Mouse (Mus musculus): ENCODE data around the gene Asap2. TPM values are rescaled to one million over a fixed set of nuclear protein-coding genes. Genes with fewer than 3 reads are reported as not detected.
A peak's percentile ranks its signal among the peaks of the same experiment; 100 is the strongest.
"Not testable (repeated sequence)": the region's sequence is repeated elsewhere in the genome, so short reads cannot be mapped to it uniquely, and the experiment has no call there.

Asap2 gene
- polyA plus RNA-seq (2016; fragmentation: Nextera tagmentation; extraction: Ambion mirVana) = 13.3 and 13.5 TPM in 2 replicates

DNA sequence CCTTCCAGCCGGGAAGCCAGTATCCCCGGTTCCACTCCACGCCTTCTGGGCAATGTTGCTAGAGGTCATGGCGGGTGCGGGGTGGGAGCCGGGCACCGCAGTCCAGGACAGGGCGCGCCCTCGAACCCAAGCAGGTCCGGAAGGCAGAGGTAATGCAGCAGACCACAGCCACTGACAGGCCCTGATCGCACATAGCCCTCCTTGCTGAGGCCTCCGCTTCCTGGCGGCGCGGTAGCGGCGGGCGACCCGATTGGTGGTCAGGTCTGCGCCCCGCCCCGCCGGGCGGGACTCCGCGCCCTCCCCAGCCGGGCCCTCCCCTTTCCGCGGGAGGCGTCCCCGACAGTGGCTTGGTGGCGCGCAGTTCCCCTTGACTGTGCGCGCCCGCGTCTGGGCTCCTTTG is at the start of gene Asap2:
TSS of gene Asap2 (plus strand) at position 328 of the 400 bp plus-strand sequence.
- not testable (repeated sequence) for H3K27me3 ChIP-seq (ENCODE audit: poor library complexity, severe bottlenecking); H3K4me1 ChIP-seq; H3K9me3 ChIP-seq; H3K36me3 ChIP-seq (replicated peaks)
- peak; percentile 14 for DNase-seq (ENCODE audit: extremely low spot score, low spot score)
- Histone ChIP-seq H3K4me3 (peak within 1 kb of the TSS; percentile 64), H3K27ac (peak within 1 kb of the TSS; percentile 85)
- WGBS = 1% methylated on average over 20 of the region's 38 CpGs

DNA sequence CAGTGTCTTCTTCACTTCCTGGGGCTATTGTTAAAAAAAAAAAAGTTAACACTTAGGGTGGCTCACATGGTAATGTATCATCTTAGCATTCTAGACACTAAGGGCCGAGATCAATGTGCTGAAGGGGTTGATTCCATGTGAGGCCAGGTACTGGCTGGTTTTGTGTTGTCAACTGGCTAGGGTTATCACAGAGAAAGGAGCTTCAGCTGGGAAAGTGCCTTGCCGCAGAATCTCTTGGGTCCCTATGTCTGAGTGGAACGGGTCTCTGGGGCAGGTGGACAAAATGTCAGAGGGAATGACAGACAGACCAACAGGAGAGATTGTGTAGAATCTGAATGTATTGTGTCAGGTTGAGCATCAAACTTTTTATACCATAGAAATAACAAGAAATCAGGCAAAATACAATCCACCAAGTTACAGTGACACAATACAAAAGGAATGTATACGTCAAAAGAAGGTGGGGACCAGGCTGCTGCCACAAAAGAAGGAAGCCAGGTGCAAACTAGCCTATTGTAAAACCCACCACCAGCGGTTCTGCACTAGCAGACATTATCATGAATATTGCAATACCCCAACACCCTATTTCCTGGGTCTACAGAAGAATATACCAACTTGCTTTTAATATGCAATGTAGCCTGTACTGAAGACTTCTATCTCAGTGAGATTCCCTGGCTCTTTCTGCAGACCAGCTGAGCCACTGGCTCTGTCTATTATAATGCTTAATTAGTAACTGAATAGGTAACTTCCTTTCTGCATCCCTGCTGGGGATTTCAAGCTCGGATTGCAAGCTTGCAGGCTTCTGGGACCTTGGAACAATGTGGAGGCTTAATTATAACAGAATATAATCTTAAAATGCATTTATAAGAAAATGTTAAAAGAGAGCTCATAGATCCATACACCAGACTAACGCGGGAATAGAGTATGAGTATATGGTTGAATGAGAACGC is 42.9 kb upstream of the Asap2 start:
- H3K4me3 ChIP-seq; H3K36me3 ChIP-seq (replicated peaks); H3K9me3 ChIP-seq; DNase-seq (ENCODE audit: extremely low spot score, low spot score); H3K27ac ChIP-seq; H3K4me1 ChIP-seq; H3K27me3 ChIP-seq (ENCODE audit: poor library complexity, severe bottlenecking): not testable (repeated sequence)
- WGBS = 72% methylated on average over 9 of the region's 9 CpGs

DNA sequence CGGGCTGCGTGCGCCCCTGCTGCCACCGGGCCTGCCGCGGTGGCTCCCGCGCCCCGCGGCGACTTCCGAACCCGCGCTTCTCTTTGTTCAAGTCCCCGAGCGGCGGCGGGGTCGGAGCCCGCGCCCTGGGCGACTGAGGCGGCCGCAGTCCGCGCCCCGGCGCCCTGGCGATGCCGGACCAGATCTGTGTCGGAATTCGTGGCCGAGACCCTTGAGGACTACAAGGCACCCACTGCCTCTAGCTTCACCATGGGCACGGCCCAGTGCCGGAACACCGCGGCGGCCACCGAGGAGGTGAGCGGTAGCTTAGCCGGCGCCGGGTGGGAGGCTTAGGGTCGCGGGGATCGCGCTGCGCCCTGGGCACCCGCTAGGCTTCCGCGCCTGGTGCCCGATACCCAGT is 320 bp downstream of the Asap2 start:
- H3K4me1 ChIP-seq; H3K27me3 ChIP-seq (ENCODE audit: poor library complexity, severe bottlenecking); H3K36me3 ChIP-seq (replicated peaks); H3K9me3 ChIP-seq: not testable (repeated sequence)
- peak; percentile 24 for DNase-seq (ENCODE audit: extremely low spot score, low spot score)
- Histone ChIP-seq H3K4me3 (peak overlapping the region; percentile 64), H3K27ac (peak overlapping the region; percentile 85)
- WGBS = under 1% methylated on average over 38 of the region's 52 CpGs

DNA sequence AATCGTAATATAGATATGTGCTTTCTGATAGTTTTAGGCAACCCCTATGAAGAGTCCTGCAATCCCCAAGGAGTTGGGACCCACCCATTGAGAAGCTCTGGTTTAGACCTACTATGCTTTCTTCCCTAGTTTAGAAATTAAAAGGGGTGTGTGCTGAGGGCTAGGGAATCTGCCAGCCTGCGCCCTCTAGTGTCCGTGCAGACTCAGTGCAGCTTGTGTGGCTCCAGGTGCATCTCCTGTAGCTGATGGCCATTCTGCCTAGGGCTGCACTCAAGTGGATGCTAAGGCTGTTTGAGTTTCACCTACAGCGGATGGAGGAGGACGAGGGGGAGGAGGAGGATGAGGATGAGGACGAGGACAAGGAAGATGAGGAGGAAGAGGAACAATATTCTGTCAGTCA is 40.6 kb downstream of the Asap2 start:
- not testable (repeated sequence) for DNase-seq (ENCODE audit: extremely low spot score, low spot score); H3K27me3 ChIP-seq (ENCODE audit: poor library complexity, severe bottlenecking); H3K27ac ChIP-seq; H3K4me1 ChIP-seq; H3K4me3 ChIP-seq
- Histone ChIP-seq H3K36me3 (replicated peaks) (peaks cover 21% of the 10 kb centered on the region), H3K9me3 (peaks cover 54% of the 10 kb centered on the region)
- WGBS = 58% methylated on average over 6 of the region's 6 CpGs

DNA sequence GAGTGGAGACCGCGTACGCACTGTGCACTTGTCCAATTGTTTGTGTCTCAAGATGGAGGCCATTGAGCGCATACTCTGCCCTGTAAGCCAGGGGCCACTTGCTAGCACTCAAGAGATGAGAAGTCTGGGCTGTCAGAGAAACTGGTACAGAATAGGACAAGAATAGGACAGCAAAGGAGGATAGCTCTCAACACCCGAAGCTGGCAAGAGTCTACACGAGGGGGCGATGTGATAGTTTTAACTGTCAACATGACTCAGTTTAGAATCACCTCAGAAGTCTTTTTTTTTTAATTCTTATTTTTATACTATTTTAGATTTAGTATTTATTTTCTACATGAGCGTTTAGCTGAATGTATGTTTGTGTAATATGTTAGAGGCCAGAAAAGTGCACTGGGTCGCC is 56.5 kb downstream of the Asap2 start:
- H3K27me3 ChIP-seq (ENCODE audit: poor library complexity, severe bottlenecking); DNase-seq (ENCODE audit: extremely low spot score, low spot score); H3K36me3 ChIP-seq (replicated peaks); H3K4me3 ChIP-seq; H3K4me1 ChIP-seq; H3K27ac ChIP-seq: not testable (repeated sequence)
- peaks cover 16% of the 10 kb centered on the region; the same call in 1 of the 2 replicates for H3K9me3 ChIP-seq
- WGBS = 96% methylated on average over 9 of the region's 9 CpGs

DNA sequence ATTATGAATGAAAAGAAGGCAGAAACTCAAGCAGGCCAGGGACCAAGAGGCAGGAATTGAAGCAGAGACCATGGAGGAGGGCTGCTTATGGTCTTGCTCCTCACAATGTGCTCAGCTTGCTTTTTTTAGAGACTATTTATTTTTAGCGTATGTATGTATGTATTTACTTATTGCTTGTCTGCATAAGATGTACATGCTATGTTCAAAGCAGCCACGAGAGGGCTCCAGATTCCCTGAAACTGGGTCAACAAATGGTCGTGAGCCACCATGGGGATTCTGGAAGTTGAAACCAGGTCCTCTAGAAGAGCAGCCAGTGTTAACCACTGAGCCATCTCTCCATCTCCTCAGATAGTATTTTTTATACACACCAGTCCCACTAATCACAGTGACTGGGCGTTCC is 85.5 kb downstream of the Asap2 start:
- peak; percentile 17 for DNase-seq (ENCODE audit: extremely low spot score, low spot score)
- H3K4me1 ChIP-seq; H3K4me3 ChIP-seq; H3K9me3 ChIP-seq; H3K27me3 ChIP-seq (ENCODE audit: poor library complexity, severe bottlenecking); H3K27ac ChIP-seq; H3K36me3 ChIP-seq (replicated peaks): not testable (repeated sequence)
- 44% methylated on average over 4 of the region's 4 CpGs for WGBS

DNA sequence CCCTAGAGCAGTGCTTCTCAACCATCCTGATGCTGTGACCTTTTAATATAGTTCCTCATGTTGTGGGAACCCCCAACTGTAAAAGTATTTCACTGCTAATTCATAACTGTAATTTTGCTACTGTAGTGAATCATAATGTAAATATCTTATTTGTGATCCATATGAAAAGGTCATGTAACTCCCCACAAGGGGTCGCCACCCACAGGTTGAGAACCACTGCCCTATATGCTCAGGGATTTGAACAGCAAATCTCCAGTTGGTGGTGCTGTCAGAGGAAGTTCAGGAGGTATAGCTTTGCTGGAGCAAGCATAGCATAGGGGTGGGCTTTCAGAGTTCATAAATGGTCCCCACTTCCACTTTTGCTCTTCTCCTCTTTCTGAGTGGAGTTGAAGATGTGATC is 99.9 kb downstream of the Asap2 start:
- 26% methylated on average over 1 of the region's 1 CpGs for WGBS
- not testable (repeated sequence) for H3K36me3 ChIP-seq (replicated peaks)

DNA sequence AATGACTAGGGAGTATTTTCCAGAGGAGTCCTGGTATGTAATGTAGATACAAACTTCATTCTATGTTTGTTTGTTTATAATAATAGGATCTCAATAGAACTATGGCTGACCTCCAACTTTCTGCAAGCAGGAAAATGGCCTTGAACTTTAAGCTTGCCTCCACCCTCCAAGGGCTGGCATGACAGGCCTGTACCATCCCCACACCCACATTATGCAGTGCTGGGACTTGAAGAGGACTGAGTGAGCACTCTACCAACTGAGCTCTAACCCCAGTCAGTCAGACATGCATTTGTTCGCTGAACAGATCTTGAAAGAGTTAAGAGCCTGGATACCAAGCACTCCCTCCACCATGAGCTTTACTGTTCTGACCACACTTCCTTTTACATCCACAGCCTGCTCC is 102.2 kb downstream of the Asap2 start:
- H3K4me3 ChIP-seq; H3K4me1 ChIP-seq; H3K27me3 ChIP-seq (ENCODE audit: poor library complexity, severe bottlenecking); H3K36me3 ChIP-seq (replicated peaks); H3K27ac ChIP-seq; H3K9me3 ChIP-seq; DNase-seq (ENCODE audit: extremely low spot score, low spot score): not testable (repeated sequence)
- WGBS = 75% methylated on average over 1 of the region's 1 CpGs

More for the DNA sequence above, 99.9 kb downstream of the Asap2 start:
- not testable (repeated sequence) for H3K4me3 ChIP-seq; H3K27ac ChIP-seq; H3K27me3 ChIP-seq (ENCODE audit: poor library complexity, severe bottlenecking); H3K4me1 ChIP-seq; DNase-seq (ENCODE audit: extremely low spot score, low spot score); H3K9me3 ChIP-seq

DNA sequence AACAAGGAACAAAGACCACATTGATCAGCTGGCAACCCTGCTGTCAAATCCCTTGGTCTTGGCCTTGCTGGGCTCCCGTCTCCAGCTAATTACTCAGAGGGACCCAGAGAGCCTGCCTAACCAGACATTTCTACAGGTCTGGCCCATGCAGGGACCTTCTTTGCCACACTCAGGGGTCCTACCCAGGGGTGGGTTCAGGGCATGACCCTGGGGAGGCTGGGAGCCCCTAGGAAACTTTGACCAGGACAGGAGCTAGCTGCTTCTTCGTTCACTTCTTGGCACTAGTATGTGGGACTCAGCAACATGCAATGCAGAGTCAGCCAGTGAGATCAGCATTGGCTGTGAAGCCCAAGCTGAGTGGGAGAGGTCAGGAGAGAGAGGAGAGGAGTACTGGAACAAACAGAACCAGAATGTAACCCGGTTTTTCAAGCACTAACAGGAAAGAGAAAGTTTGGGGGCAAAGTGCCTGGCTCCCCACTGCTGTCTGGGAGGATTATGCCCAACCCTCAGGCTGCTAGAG is 107.6 kb downstream of the Asap2 start:
- not testable (repeated sequence) for DNase-seq (ENCODE audit: extremely low spot score, low spot score); H3K4me3 ChIP-seq; H3K4me1 ChIP-seq; H3K27me3 ChIP-seq (ENCODE audit: poor library complexity, severe bottlenecking); H3K27ac ChIP-seq; H3K36me3 ChIP-seq (replicated peaks); H3K9me3 ChIP-seq
- 41% methylated on average over 3 of the region's 3 CpGs for WGBS

DNA sequence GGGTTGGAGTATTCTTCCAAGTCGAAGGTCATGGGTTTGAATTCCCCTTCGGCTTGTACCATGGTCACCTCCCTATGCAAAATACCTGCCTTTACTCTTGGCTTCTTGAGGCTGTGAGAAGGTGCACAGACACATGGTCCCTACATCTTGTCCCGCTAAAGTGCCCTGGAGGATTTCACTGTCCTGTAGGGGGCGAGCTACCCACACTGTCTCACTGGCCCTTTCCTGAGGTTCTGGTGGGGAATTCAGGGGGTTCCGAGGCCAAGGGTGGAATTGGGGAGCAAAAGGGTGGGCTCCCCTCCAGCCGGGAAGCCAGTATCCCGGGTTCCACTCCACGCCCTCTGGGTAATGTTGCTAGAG is 120.8 kb downstream of the Asap2 start:
- peak; percentile 30 for DNase-seq (ENCODE audit: extremely low spot score, low spot score)
- 5% methylated on average over 8 of the region's 8 CpGs for WGBS
- not testable (repeated sequence) for H3K36me3 ChIP-seq (replicated peaks); H3K27me3 ChIP-seq (ENCODE audit: poor library complexity, severe bottlenecking); H3K9me3 ChIP-seq
- Histone ChIP-seq H3K4me1 (peaks cover 18% of the 10 kb centered on the region), H3K27ac (peak overlapping the region; percentile 96), H3K4me3 (peak overlapping the region; percentile 74)

DNA sequence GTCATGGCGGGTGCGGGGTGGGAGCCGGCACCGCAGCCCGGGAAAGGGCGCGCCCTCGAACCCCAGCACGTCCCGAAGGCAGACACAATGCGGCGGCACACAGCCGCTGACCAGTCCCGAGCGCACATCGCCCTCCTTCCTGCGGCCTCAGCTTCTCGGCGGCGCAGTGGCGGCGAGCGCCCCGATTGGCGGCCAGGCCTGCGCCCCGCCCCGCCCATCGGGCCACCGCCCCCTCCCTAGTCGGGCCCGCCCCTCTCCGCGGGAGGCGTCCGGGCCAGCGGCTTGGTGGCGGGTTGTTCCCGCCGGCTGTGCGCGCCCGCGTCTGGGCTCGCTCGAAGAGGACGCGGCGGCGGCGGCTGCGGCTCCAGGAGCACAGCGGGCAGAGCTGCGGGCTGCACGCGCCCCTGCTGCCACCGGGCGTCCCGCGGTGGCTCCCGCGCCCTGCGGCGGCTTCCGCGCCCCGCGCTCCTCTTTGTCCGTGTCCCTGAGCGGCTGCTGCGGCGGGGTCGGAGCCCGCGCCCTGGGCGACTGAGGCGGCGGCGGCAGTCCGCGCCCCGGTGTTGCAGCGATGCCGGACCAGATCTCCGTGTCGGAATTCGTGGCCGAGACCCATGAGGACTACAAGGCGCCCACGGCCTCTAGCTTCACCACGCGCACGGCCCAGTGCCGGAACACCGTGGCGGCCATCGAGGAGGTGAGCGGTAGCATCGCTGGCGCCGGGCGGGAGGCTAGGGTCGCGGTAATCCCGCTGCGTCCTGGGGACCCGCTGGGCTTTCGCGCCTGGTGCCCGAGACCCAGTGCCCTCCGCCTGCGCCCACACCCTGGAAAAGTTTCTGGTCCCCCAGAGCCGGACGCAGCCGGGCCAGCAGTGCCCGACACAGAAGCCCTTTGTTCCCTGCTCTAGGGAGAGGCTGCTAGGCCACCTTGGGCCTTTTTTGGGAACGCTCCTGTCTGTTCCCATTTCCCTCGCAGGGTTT is 121.5 kb downstream of the Asap2 start:
- Histone ChIP-seq H3K4me3 (peak overlapping the region; percentile 74), H3K4me1 (peaks cover 24% of the 10 kb centered on the region), H3K9me3 (peaks cover 3% of the 10 kb centered on the region; the same call in 1 of the 2 replicates), H3K36me3 (replicated peaks) (no peaks in the 10 kb centered on the region), H3K27ac (peak overlapping the region; percentile 96), H3K27me3 (ENCODE audit: poor library complexity, severe bottlenecking) (no peaks in the 10 kb centered on the region)
- peak; percentile 87 for DNase-seq (ENCODE audit: extremely low spot score, low spot score)
- WGBS = under 1% methylated on average over 109 of the region's 118 CpGs

DNA sequence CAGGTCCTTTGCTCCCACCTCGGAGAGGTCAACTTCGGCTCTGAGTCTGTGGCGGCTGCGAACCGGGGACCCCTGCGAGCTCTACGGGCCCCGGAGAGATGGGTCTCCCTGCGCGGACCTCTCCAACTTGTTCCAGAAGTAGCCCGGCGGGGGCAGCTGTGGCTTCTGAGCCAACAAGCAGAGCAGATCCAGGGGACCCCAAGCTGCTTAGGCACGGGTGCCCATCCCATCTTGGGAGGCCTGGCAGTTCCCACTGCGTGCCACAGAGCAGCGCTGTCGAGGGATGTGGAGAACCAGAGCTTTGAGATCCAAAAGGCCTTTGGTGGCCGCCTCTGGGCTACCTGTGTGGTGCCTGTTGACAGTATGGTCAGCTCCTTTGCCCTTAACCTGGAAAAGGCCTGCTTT is 122.2 kb downstream of the Asap2 start:
- 0% methylated on average over 17 of the region's 17 CpGs for WGBS

More for the DNA sequence above, 122.2 kb downstream of the Asap2 start:
- Histone ChIP-seq H3K4me3 (peak overlapping the region; percentile 74), H3K9me3 (peaks cover 3% of the 10 kb centered on the region; the same call in 1 of the 2 replicates), H3K36me3 (replicated peaks) (no peaks in the 10 kb centered on the region), H3K27ac (peak overlapping the region; percentile 96), H3K27me3 (ENCODE audit: poor library complexity, severe bottlenecking) (no peaks in the 10 kb centered on the region), H3K4me1 (peaks cover 24% of the 10 kb centered on the region)
- DNase-seq (ENCODE audit: extremely low spot score, low spot score) = peak; percentile 72
